Mouse (Mus musculus) C2C12 (cell line): ENCODE data around the gene Mdn1.

Source experiments
- CTCF ChIP-seq: IDR thresholded peaks from one replicate; pipeline ENCODE4 v1.5.1; 2011; ENCODE audit not compliant: control insufficient read depth, insufficient read depth, insufficient read length
- MYOD1 ChIP-seq: IDR thresholded peaks from one replicate; pipeline ENCODE4 v1.6.1; 2011; ENCODE audit warnings: low read depth; ENCODE audit not compliant: control insufficient read depth, insufficient read length

- TF ChIP-seq MYOD1 (no peak), CTCF (no peak)
Measured at GRCm38 (mm10) chr4:32680843-32681242, 23.9 kb downstream of the Mdn1 start.
